Mouse (Mus musculus) myocyte (in vitro differentiated cells): Measurements from ENCODE around the gene Tacr1.

Experiments
- CEBPB ChIP-seq: IDR thresholded peaks from 2 replicates; pipeline ENCODE4 v1.6.1; 2011; ENCODE audit warnings: mild to moderate bottlenecking, moderate library complexity; ENCODE audit not compliant: poor library complexity, insufficient read depth, severe bottlenecking
- E2F4 ChIP-seq: IDR thresholded peaks from one replicate; pipeline ENCODE4 v1.6.1; 2011; ENCODE audit warnings: mild to moderate bottlenecking, control low read depth, moderate library complexity; ENCODE audit not compliant: insufficient read depth
- MYOD1 ChIP-seq, 3 experiments: IDR thresholded peaks; one replicate each; pipeline ENCODE4 v1.6.1; 2011; ENCODE audit warnings: control low read depth in 2 of 3, low read depth in 2 of 3, mild to moderate bottlenecking in 2 of 3, moderate library complexity in 1 of 3; ENCODE audit not compliant: insufficient read length in 2 of 3, control insufficient read depth in 1 of 3
- MYOG ChIP-seq, 3 experiments: IDR thresholded peaks; one replicate each; pipeline ENCODE4 v1.6.1; 2011; ENCODE audit warnings: control low read depth in 2 of 3, low read depth in 2 of 3, mild to moderate bottlenecking in 2 of 3; ENCODE audit not compliant: insufficient read length in 2 of 3, control insufficient read depth in 1 of 3, insufficient read depth in 1 of 3
- POLR2A ChIP-seq: IDR thresholded peaks from one replicate; pipeline ENCODE4 v1.6.1; 2011; ENCODE audit warnings: low read depth, mild to moderate bottlenecking, control low read depth, moderate library complexity; ENCODE audit not compliant: insufficient read length
- REST ChIP-seq: IDR thresholded peaks from one replicate; pipeline ENCODE4 v1.6.1; 2011; ENCODE audit warnings: mild to moderate bottlenecking, control low read depth, moderate library complexity; ENCODE audit not compliant: insufficient read depth, insufficient read length
- TCF12 ChIP-seq: IDR thresholded peaks from one replicate; pipeline ENCODE4 v1.6.1; 2011; ENCODE audit warnings: mild to moderate bottlenecking, control low read depth; ENCODE audit not compliant: poor library complexity, insufficient read depth, severe bottlenecking
- USF1 ChIP-seq: IDR thresholded peaks from one replicate; pipeline ENCODE4 v1.6.1; 2011; ENCODE audit warnings: low read depth, mild to moderate bottlenecking, control low read depth, moderate library complexity

DNA sequence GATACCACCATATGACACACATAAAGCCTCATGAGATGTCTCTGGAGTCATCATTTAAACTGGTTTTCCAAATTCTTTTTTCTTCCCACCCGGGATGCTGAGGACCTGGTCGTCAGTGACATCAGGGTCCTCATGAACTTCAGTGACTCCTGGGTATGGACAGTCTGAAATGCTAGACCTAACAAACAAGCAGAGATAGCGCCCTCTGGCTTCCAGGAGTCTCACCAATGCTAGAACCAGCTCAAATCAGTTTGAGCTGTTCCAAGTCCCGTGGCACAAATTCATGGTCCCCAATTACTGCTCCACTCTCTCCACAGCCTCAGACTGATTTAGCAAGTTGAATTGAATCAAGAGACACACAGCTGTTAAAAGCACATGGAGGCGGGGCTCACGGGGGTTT is 16.2 kb downstream of the Tacr1 start:
- TF ChIP-seq POLR2A (no peak), TCF12 (no peak), CEBPB (no peak), MYOG (IDR thresholded peaks at IDR 0.05; ENCODE audit: control insufficient read depth in 1 of 3, insufficient read depth in 1 of 3, insufficient read length in 2 of 3, low read depth in 2 of 3) (no peak), E2F4 (no peak), REST (no peak), MYOD1 (IDR thresholded peaks at IDR 0.05; ENCODE audit: control insufficient read depth in 1 of 3, insufficient read length in 2 of 3, low read depth in 2 of 3) (no peak), USF1 (no peak)
